Mouse (Mus musculus) gastrocnemius, postnatal 10 days (tissue): ENCODE measurements around the gene Nup88. TPM values are rescaled to one million over a fixed set of nuclear protein-coding genes. Genes with fewer than 3 reads are reported as not detected.
A peak's percentile ranks its signal among the peaks of the same experiment; 100 is the strongest.

Source experiments
- DNase-seq: peaks from one replicate; pipeline ENCODE4 v3.0.0; 2021; ENCODE audit warnings: mixed read lengths
- long read RNA-seq, 2 experiments: library from polyadenylated mRNA; stranded (forward); transcript quantifications; one replicate each; pipeline ENCODE4 v2.0.0; 2021
- total RNA-seq, 2 experiments: library from RNA; stranded (reverse); gene quantifications; 2 replicates each; pipeline ENCODE4 v1.2.3; 2021

Nup88 gene
- total RNA-seq = 10 to 100 TPM; 50.1 to 52.0 TPM
- long read RNA-seq, experiment 1, transcript Nup88-203 (17 exons, 2,453 nt) = minor isoform, 26 of 76 reads
- long read RNA-seq, experiment 1, transcript Nup88-202 (17 exons, 2,389 nt) = major isoform, 37 of 76 reads
- long read RNA-seq, experiment 1, partial matches to known transcripts = 8 of 76 reads
- long read RNA-seq, experiment 1, other reads (novel, unspliced or antisense) = 5 of 76 reads
- long read RNA-seq, experiment 2, transcript Nup88-203 (17 exons, 2,453 nt) = minor isoform, 24 of 75 reads
- long read RNA-seq, experiment 2, transcript Nup88-202 (17 exons, 2,389 nt) = major isoform, 44 of 75 reads
- long read RNA-seq, experiment 2, partial matches to known transcripts = 3 of 75 reads
- long read RNA-seq, experiment 2, other reads (novel, unspliced or antisense) = 4 of 75 reads

- DNase-seq = peak; percentile 85
Measured at GRCm38 (mm10) chr11:70969821-70970559, at the start of gene Nup88, which contains the start of gene Rpain. Gene Nup88 (minus strand): TSS chr11:70969973. Gene Rpain (plus strand): TSS chr11:70970213.

- DNase-seq = no peak
Measured at GRCm38 (mm10) chr11:71018416-71019200, 48.8 kb upstream of the Nup88 start.

- no peak for DNase-seq
Measured at GRCm38 (mm10) chr11:71017051-71017450, 47.3 kb upstream of the Nup88 start.

DNA sequence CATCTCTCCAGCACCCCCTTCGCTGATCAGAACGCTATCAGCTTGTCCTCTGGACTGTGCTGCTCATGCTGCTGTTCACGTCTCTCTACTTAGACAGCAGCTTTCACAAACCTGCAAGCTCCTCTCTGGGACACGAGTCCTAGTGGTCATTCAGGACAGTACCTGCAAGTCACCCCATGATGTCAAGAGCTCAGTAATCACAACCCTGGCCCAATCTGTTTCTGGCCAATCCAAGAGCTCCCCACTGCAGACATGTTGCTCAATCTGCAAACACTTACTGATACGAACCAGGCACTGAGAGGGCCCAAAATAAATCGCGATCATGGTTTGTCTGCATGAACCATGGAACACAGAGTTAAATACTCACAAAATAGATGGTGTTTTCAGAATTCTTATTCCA is 43.0 kb upstream of the Nup88 start:
- no peak for DNase-seq

DNA sequence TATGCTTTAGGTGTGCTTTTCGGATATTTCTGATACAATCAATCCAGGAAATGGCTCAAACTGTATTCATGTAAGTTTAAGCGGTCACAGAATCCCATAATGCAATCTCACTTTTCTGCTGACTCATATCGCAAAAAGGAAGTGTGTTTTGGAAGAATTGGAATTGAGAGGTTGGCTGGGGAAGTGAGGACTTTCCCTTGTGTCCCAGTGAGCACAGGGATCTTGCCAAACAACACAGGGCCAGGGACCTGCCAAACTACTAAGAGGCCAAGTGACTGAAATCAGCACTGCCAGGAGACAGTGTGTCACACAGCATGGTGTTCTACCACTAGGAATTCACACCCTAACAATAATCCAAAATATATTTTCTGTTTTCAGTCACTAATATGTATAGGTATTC is 38.5 kb upstream of the Nup88 start:
- DNase-seq = no peak

DNA sequence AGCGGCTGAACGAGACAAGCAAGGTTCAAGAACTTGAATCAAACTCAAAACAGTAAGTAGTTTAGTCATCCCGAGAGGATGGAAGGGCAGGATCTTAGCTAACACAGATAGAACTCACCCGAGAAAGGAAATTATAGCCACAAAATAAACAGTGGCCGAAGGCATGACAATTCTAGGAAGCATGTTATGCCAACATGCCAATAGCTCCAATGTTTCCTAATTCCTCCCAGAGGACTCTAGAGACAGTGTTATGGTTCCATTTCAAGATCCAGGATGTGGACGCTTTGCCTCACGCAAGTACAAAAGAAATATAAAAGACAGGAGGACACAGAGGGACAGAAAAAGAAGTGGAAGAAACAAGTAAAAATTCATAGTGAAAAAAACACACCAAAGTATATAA is 38.1 kb upstream of the Nup88 start:
- DNase-seq = no peak

GRCm38 (mm10) chr11:71007026-71007425 is 37.3 kb upstream of the Nup88 start:
- no peak for DNase-seq

DNA sequence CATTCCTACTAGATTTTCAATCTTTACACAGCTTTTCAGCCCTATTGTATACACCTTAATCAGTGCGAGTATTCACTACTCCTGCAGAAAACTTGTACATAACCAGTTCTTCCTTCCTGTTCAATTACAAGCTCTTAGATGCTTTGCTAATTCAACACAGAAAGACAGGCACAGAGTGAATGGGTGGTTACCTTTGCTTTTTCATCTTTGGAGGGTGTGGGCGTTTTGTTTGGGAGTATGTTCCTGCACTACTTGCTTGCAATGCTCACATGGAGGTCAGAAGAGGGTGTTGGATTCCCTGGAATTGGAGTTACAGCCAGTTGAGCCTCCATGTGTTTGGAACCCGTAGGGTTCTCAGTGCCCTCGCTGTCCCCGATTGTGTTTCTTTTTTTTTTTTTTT is 35.3 kb upstream of the Nup88 start:
- no peak for DNase-seq

DNA sequence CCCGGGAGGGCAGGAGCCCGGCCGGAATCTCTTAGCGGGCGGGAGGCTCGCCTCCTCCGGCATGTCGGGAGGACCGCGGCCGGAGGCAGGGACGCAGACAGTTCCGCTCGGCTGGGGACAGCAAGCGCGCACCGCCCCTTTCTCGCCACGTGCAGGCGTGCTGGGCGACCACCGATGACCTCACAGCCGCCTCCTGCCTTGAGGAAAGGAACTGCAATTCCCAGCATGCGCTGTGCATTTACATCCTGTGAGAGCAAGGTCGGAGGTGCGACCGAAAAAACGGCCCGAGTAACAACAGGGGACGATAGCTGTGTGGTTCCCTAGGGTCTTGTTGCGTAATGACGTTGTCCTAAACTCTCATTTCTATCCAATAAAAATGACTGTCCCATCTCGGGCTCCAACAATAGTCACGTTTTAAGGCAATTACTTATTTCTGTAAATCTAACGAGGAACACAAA is 34.6 kb upstream of the Nup88 start, which contains the start of gene Dhx33:
TSS of gene Dhx33 (minus strand) at position 122 of the 458 bp plus-strand sequence.
- DNase-seq = peak; percentile 91

GRCm38 (mm10) chr11:71003611-71004315 is 34.0 kb upstream of the Nup88 start:
- DNase-seq = peak; percentile 35

GRCm38 (mm10) chr11:71001167-71001566 is 31.4 kb upstream of the Nup88 start:
- no peak for DNase-seq

GRCm38 (mm10) chr11:70982557-70983228 is 12.9 kb upstream of the Nup88 start, which contains the start of gene C1qbp:
Gene C1qbp (minus strand): TSS chr11:70983026.
- peak; percentile 99 for DNase-seq

DNA sequence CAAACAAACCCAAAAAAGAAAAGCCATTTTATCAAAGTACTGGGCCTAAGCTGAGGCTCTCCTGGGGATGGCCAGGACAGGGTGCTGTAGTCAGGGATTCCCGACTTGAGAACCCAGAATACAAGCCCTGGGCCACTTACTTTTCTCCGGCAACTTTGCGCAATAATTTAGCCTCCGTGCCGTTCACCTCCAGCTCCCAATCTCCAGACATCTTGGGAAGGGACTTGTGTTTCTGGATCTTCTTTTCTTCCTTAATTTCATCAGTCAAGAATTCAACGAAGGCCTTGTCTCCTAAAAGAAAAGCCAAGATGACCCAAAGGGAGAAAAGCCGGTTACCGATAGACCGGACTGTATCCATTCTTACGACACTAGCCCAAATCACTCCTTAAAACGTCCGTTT is 12.3 kb upstream of the Nup88 start:
- DNase-seq = no peak

DNA sequence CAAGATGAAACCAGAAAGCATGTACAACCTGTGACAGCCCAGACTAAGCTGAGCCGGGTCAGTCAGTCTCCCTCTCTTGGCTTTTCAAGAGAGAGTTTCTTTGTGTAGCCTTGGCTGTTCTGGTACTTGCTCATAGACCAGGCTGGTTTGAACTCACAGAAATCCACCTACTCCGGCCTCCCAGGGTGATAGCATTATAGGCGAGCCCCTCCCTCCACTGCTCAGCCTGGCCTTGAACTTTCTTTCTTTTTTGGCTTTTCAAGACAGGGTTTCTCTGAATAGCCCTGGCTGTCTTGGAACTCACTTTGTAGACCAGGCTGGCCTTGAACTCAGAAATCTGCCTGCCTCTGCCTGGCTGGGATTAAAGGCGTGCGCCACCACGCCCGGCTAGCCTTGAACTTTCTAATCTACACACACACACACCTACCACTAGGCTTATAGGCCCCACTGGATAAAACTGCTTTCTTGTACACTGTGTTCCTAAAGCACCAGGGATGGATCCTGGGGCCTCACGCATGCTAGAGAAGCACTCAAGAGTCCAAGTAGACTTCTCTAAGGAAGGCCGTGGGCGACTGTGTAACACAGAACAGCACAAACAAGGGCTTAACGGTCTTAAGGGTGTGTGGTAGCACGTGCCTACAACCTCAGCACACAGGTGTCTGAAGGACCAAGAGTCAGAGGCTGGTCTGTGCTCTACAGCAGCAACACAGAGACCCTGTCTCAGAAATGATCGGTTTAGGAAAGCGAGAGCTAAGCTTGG is 11.2 kb upstream of the Nup88 start:
- DNase-seq = no peak

GRCm38 (mm10) chr11:70980232-70980631 is 10.5 kb upstream of the Nup88 start:
- no peak for DNase-seq

GRCm38 (mm10) chr11:70977293-70977692 is 7.5 kb upstream of the Nup88 start:
- DNase-seq = no peak

DNA sequence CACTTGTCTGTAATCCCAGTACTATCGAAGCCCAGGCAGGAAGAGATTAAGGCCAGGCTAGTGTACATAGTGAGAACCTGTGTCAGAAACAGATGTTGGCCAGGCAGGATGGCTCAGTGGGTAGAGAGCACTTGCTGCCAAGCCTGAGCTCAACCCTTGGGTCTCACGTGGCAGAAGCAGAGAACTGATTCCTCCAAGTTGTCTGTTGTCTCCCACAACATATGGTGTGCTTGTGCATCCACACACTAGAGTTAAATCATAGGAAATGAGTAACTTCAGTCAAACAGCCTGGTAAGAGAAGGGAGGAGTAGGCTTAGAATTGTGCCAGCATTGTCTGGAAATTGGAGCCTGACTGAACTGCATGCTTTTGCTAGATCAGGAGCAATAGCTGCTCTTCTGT is 5.4 kb upstream of the Nup88 start:
- DNase-seq = no peak

DNA sequence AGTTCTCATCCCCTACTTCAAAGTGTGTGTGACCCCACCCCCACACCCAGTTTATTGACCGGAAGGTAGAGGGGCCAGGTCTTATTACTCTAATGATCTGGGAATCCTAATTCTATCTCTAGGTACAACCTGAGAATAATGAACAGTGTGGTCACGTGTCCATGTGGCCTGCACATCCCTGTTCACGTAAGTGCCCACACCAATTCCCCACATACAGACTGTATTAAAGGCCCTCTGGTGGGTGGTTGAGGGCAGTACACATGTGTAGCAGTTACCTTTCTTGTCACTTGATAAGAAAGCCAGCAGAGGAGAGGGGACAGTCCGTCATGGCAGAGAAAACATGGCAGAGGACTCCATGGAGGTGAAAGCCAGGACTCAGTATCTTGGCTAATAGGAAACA is 4.2 kb upstream of the Nup88 start:
- no peak for DNase-seq

- no peak for DNase-seq
Measured at GRCm38 (mm10) chr11:70972586-70972985, 2.8 kb upstream of the Nup88 start.
